Mouse (Mus musculus) midbrain, embryonic 16.5 days (tissue): ENCODE measurements at regions not wholly inside any gene's neighbourhood (a gene's known extent, or its start where the extent isn't known, plus 50 kb on each side); places are given as distances from the start of the nearest gene placed in this dataset.

Experiments used
- ATAC-seq: fragments of 200-750 bp; cut with Nextera tagmentation; 2 replicates; pipeline ENCODE4 v1.8.0; 2017; ENCODE audit warnings: moderate TSS enrichment
- H3K27ac ChIP-seq: fragments of 300-500 bp; sonication (generic); 2 replicates; pipeline ENCODE4 v1.5.1; 2014; ENCODE audit warnings: mild to moderate bottlenecking, low read length, mixed read lengths
- H3K27me3 ChIP-seq: fragments of 300-500 bp; sonication (generic); 2 replicates; pipeline ENCODE4 v1.6.1; 2014; ENCODE audit warnings: low read depth, low read length, mixed read lengths; ENCODE audit not compliant: control insufficient read depth, insufficient read depth
- H3K36me3 ChIP-seq: fragments of 300-500 bp; sonication (generic); 2 replicates; pipeline ENCODE4 v1.6.1; 2014; ENCODE audit warnings: mild to moderate bottlenecking, low read length, moderate library complexity, mixed read lengths; ENCODE audit not compliant: control insufficient read depth, insufficient read depth
- H3K4me1 ChIP-seq: fragments of 300-500 bp; sonication (generic); 2 replicates; pipeline ENCODE4 v1.6.1; 2014; ENCODE audit warnings: mild to moderate bottlenecking, low read length, mixed read lengths; ENCODE audit not compliant: control insufficient read depth, insufficient read depth
- H3K4me2 ChIP-seq: fragments of 300-500 bp; sonication (generic); 2 replicates; pipeline ENCODE4 v1.6.1; 2014; ENCODE audit warnings: mild to moderate bottlenecking, low read length, mixed read lengths
- H3K4me3 ChIP-seq: fragments of 300-500 bp; sonication (generic); 2 replicates; pipeline ENCODE4 v1.5.1; 2014; ENCODE audit warnings: low read depth, mild to moderate bottlenecking, low read length, moderate library complexity, mixed read lengths
- H3K9ac ChIP-seq: fragments of 300-500 bp; sonication (generic); 2 replicates; pipeline ENCODE4 v1.6.1; 2014; ENCODE audit warnings: low read depth, low read length, mixed read lengths
- H3K9me3 ChIP-seq: fragments of 300-500 bp; sonication (generic); replicated peaks from 2 replicates; pipeline ENCODE4 v1.6.1; 2014; ENCODE audit warnings: mild to moderate bottlenecking, low read length, mixed read lengths; ENCODE audit not compliant: control insufficient read depth, poor library complexity, severe bottlenecking
- WGBS: fragments of 180-500 bp; shearing (Covaris S2); extraction: QIAGEN DNeasy Blood & Tissue Kit; methylation state at CpG from one replicate; pipeline ENCODE4 v1.1.7; 2014; 5-methylcytosine and 5-hydroxymethylcytosine counted together

DNA sequence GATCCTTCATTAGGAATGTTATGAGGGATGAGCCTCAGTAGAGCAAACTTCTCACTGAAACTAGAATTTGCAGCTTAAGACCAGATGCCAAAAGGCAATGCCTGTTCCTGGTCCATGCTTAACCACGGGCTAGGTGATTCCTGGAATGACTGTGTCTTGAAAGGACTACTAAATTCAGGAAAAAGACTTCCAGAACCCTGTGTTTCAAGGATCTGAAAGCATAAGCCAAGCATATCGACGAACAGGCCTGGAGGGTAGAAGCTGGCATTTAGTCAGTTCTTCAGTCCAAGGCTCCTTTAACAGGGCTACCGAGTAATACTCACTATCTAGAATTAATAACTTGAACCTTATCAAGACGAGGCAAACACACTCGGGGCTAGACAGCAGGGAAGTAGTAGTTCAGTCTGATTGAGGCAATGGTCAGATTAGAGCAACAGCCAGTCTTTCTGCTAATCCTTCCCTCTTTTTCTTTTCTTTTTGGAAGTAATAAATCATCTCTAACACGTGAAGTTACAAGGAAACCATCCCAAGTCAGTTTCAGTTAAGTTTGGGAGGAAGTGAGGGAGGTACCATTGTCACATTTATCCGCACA, 134.9 kb upstream of the Bmp2 start:
- no peak overlapping the region for H3K27ac ChIP-seq

DNA sequence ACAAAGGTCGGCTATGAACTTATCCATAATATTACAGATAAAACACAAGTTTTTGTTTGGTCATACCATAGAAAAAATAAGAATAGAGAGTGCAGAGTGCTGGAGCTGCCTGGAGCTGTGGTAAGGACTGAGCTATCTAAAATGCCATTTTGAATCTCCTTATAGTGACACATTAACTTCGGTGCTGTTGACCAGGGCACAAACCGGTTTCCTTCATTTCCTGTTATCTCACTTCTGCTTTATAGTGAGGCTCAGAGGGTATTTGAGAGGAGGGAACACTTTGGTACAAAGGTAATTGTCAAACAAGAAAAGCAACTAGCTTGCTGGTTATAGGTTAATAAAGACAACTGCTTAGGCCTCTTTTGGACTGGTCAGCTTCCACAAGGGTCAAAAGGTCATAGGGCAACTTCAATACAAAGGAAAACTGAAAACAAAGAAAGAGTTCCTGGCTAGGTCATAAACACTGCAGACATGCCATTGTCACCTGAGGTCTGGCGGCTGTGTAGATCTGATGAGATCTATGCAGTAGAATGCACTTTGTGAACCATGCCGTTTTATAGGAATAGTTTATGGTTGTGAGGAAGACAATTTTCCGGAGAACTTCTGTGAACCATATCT, 132.2 kb upstream of the Bmp2 start:
- Histone ChIP-seq H3K9me3 (no peaks in the 10 kb centered on the region), H3K9ac (no peak overlapping the region), H3K4me3 (no peak overlapping the region), H3K4me2 (no peak overlapping the region), H3K27me3 (no peaks in the 10 kb centered on the region), H3K27ac (no peak overlapping the region), H3K4me1 (no peaks in the 10 kb centered on the region), H3K36me3 (no peaks in the 10 kb centered on the region)
- whole genome bisulfite sequencing = 76% methylated on average over 6 of the region's 6 CpGs
- no peak for ATAC-seq

More for the DNA sequence above, 134.9 kb upstream of the Bmp2 start:
- Histone ChIP-seq H3K27me3 (no peaks in the 10 kb centered on the region), H3K4me1 (no peaks in the 10 kb centered on the region), H3K9me3 (no peaks in the 10 kb centered on the region), H3K4me2 (no peak overlapping the region), H3K36me3 (no peaks in the 10 kb centered on the region), H3K9ac (no peak overlapping the region), H3K4me3 (no peak overlapping the region)
- WGBS = 82% methylated on average over 8 of the region's 8 CpGs
- ATAC-seq = no peak

DNA sequence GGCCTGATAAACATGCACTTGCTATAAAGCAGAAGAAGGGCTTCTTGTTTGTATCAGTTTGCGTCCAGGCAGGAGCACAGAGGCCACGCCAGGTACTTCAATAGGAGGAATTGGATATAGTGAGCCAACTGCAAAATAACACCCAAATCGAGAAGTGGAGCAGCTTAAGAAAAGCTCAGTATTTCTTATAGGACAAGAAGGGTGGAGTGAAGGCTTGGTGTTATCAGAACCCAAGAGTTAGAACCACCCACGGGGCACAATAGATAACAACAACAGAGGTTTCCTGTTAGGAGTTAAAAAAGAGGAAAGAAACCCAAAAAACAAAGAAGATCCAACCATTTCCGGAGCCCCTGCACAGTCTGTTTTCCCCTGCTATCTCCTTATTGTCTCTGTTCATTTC, 126.4 kb upstream of the Bmp2 start:
- WGBS = 86% methylated on average over 5 of the region's 5 CpGs
- H3K9me3 ChIP-seq = no peaks in the 10 kb centered on the region

DNA sequence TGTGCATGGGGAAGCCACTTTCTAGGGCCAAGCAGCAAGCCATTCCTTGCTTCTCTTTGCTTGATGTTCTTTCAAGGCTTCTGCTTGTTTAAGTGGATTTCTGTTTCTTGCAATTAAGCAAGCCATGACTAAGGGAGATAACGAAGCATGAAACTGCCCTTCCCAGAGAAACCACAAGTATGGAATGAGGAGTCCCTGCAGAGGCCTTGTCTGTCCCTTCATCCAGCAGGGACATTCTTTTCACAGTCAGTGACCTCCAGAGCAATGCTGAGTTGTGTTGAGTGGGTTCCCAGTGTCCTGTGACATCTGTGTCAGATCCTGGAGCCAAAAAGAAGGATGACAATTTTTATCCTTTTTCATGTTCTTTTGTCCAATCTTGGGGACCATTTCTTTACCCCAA, 124.9 kb upstream of the Bmp2 start:
- no peak overlapping the region for H3K9ac ChIP-seq
- no peaks in the 10 kb centered on the region for H3K27me3 ChIP-seq
- no peaks in the 10 kb centered on the region for H3K36me3 ChIP-seq
- no peak overlapping the region for H3K4me3 ChIP-seq
- H3K4me1 ChIP-seq = no peaks in the 10 kb centered on the region
- no peak for ATAC-seq
- whole genome bisulfite sequencing = 66% methylated on average over 1 of the region's 1 CpGs
- H3K4me2 ChIP-seq = no peak overlapping the region
- no peak overlapping the region for H3K27ac ChIP-seq
- no peaks in the 10 kb centered on the region for H3K9me3 ChIP-seq

More for the DNA sequence above, 126.4 kb upstream of the Bmp2 start:
- H3K4me1 ChIP-seq = no peaks in the 10 kb centered on the region
- H3K27ac ChIP-seq = no peak overlapping the region
- no peak overlapping the region for H3K4me3 ChIP-seq
- H3K27me3 ChIP-seq = no peaks in the 10 kb centered on the region
- no peak overlapping the region for H3K9ac ChIP-seq
- no peaks in the 10 kb centered on the region for H3K36me3 ChIP-seq
- H3K4me2 ChIP-seq = no peak overlapping the region
- no peak for ATAC-seq

DNA sequence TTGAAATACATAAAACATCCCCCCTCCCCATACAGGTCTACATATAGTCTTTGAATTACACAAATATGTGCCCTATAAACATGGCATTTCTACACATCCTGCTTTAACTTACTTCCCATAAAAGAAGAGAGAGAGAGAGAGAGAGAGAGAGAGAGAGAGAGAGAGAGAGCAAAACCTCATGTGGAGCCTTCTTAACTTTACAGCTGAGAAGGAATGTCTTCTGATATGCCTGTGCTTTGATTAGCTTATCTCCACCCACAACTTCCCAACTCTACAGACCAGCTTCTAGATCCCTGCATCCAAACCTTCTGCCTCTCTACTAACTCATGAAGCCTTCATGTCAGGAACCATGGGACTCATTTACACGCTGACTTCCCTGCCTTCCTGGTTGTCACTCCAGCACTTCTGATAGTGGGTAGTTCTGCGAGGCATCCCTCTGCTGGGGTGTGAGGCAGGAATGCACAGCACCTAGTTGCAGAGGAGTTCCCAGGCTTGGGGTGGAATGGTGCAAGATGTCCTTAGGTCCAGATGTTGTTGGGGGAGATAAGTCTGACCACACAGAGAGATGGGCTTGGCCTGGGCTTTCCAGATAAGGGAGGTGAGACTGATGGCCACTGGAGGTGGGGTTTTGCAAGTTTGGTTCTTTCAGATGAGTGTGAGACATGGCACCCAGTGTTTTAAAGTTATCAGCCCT, 122.4 kb upstream of the Bmp2 start:
- Histone ChIP-seq H3K9ac (no peak overlapping the region), H3K27me3 (no peaks in the 10 kb centered on the region), H3K9me3 (no peaks in the 10 kb centered on the region), H3K4me1 (no peaks in the 10 kb centered on the region), H3K27ac (no peak overlapping the region), H3K4me3 (no peak overlapping the region), H3K4me2 (no peak overlapping the region), H3K36me3 (no peaks in the 10 kb centered on the region)
- 83% methylated on average over 2 of the region's 2 CpGs for WGBS
- no peak for ATAC-seq

DNA sequence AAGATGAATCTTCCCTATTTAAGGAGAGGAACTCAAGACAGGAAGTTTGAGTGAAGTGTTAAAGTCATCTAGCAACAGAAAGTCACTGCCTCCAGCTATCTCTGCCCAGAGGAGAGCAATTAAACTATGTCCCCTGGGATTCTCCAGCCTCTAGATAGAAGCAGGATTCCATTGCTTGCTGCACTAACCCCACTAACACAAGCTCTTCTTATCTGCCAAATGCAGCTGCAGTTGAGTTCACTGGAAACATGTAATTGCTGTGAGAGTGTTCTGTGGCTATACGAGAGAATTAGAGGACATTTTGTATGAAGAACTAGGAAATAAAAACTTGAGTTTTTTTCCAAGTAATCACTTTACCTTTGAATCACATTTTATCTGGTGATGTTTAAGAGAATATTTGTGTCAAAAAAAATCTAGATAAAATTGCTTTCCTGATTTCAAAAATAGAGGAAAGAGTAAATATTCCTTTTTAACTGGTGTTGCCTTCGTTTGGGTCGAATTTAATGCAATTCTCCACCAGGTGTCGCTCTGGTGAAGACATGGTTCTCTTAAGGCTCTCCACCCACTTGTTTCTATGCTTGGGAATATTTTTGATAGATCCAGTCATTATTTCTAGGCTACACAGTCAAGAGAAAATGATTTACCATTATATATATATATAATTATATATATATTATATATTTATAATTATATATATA, 121.1 kb upstream of the Bmp2 start:
- 46% methylated on average over 4 of the region's 4 CpGs for WGBS
- H3K27me3 ChIP-seq = no peaks in the 10 kb centered on the region
- ATAC-seq = no peak
- H3K9me3 ChIP-seq = no peaks in the 10 kb centered on the region
- H3K4me1 ChIP-seq = no peaks in the 10 kb centered on the region
- no peak overlapping the region for H3K4me3 ChIP-seq
- H3K4me2 ChIP-seq = no peak overlapping the region
- no peak overlapping the region for H3K27ac ChIP-seq
- no peaks in the 10 kb centered on the region for H3K36me3 ChIP-seq
- H3K9ac ChIP-seq = no peak overlapping the region

DNA sequence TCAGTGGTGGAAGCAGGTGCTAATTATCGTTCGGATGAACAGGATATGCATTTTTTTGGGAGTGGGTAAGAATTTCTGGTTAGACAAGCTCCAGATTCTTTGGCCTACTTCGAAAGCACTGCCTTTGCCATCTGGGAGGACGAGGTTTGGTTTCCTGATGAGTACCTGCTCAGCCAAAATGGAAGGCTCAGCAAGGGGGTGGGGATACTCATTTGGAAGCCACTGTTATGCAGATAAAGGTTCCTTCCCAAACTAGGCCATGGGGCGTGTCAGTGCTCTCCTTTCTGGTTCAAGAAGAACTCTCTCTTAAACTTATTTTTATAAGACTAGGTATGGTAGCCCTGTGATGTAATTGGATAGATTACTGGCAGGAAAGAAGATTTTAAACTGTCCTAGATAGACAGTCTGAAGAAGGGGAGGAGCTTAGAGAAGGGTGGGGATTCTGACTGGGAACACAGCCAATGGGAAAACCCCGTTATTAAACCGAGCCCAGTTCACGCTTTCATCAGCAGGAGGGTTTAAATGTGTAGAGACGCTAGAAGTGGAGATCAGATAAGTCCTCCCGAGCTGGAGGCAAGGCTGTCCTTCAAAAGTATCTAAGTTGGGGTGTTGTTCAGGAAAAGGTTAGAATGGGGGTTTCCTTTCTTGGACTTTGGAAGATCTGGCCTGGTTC, 119.7 kb upstream of the Bmp2 start:
- H3K9me3 ChIP-seq = no peaks in the 10 kb centered on the region
- H3K4me2 ChIP-seq = no peak overlapping the region
- H3K36me3 ChIP-seq = no peaks in the 10 kb centered on the region
- H3K4me3 ChIP-seq = no peak overlapping the region
- 87% methylated on average over 10 of the region's 10 CpGs for WGBS
- ATAC-seq = no peak
- 0 out of 2 replicates have a peak, but pooled peaks cover 2% of the 10 kb centered on the region for H3K4me1 ChIP-seq
- no peak overlapping the region for H3K9ac ChIP-seq
- no peaks in the 10 kb centered on the region for H3K27me3 ChIP-seq
- H3K27ac ChIP-seq = no peak overlapping the region

DNA sequence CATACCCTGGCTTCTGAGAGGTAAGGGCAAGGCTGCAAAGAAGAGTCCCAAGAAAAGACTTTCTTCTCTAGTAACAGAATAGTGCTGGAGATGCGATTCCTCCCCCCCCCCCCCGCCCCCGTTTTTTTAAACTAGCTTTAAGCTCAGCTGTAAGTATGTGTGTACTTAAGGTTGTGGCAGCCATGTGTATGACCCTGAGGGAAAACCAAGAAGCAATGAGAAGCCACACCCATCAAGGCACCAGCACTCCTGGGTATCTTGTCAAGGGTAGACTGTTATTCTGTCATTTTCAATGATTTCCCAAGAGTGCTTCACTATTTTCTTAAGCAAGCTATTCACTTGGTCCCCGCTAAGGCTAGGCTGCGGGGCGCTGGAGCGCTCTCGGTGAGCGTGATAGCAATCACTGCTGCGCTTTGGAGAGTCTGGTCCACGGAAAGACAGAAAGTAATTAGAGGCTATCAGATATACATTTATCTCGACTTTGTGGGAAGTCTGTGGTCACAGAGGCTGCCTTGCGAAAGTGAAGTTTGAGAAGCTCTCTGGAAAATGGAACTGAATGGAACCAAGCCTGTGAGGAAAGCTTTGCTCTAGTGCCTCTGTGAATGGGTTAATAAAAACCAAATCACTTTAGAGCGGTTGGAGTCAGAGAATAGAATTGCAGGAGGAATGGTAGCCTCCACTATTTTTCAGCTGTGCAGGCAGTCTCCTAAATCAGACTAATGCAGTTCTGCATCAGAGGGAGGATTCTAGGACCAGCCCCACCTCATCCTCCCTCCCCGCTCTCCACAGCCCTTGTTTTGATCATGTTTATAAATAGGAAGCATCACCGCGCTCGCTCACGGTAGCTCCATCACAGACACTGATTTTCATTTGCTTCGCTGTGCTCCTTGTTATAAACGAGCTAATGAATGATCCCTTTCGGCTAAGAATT, 114.8 kb upstream of the Bmp2 start:
- Histone ChIP-seq H3K4me2 (peak overlapping the region; percentile 45), H3K9me3 (no peaks in the 10 kb centered on the region), H3K9ac (0 out of 2 replicates have a peak overlapping the region, but pooled peaks have one; percentile 11), H3K27ac (no peak overlapping the region), H3K4me3 (peak overlapping the region; percentile 3; the same call in 1 of the 2 replicates), H3K36me3 (no peaks in the 10 kb centered on the region), H3K4me1 (0 out of 2 replicates have a peak, but pooled peaks cover 2% of the 10 kb centered on the region), H3K27me3 (no peaks in the 10 kb centered on the region)
- WGBS = 68% methylated on average over 22 of the region's 22 CpGs
- peak; percentile 71 for ATAC-seq
